Mouse (Mus musculus): Measurements from ENCODE around the gene Taf12.

Gene Taf12

GRCm38 (mm10) chr4:132311209-132311608, 37.0 kb downstream of the Taf12 start:
- DNase-seq (ENCODE audit: low spot score), result no peak

- DNase-seq (ENCODE audit: low spot score), result no peak
Measured at GRCm38 (mm10) chr4:132311801-132312200, 37.6 kb downstream of the Taf12 start.

- no peak for DNase-seq (ENCODE audit: low spot score)
Measured at GRCm38 (mm10) chr4:132312627-132313026, 38.5 kb downstream of the Taf12 start.

GRCm38 (mm10) chr4:132315711-132316110, 41.5 kb downstream of the Taf12 start:
- DNase-seq (ENCODE audit: low spot score), result no peak

GRCm38 (mm10) chr4:132326481-132326880, 52.3 kb downstream of the Taf12 start:
- DNase-seq (ENCODE audit: low spot score), result no peak

GRCm38 (mm10) chr4:132328391-132328982, 54.3 kb downstream of the Taf12 start:
- DNase-seq (ENCODE audit: low spot score), result no peak

GRCm38 (mm10) chr4:132329115-132329834, 55.1 kb downstream of the Taf12 start, which contains the start of gene Trnau1ap:
Gene Trnau1ap (minus strand): TSS chr4:132329538.
- DNase-seq (ENCODE audit: low spot score), result peak; percentile 92

- DNase-seq (ENCODE audit: low spot score), result no peak
Measured at GRCm38 (mm10) chr4:132329835-132330354, 55.7 kb downstream of the Taf12 start.

GRCm38 (mm10) chr4:132331960-132332359, 57.8 kb downstream of the Taf12 start:
- DNase-seq (ENCODE audit: low spot score), result no peak

GRCm38 (mm10) chr4:132332880-132333279, 58.7 kb downstream of the Taf12 start:
- DNase-seq (ENCODE audit: low spot score), result no peak

- DNase-seq (ENCODE audit: low spot score), result no peak
Measured at GRCm38 (mm10) chr4:132338943-132339342, 64.8 kb downstream of the Taf12 start.

- DNase-seq (ENCODE audit: low spot score), result no peak
Measured at GRCm38 (mm10) chr4:132341451-132341850, 67.3 kb downstream of the Taf12 start.

- no peak for DNase-seq (ENCODE audit: low spot score)
Measured at GRCm38 (mm10) chr4:132344403-132345134, 70.4 kb downstream of the Taf12 start.
